Mouse (Mus musculus): ENCODE results near the gene Cdk8. TPM values are rescaled to one million over a fixed set of nuclear protein-coding genes. Genes with fewer than 3 reads are reported as not detected.

Gene Cdk8
- polyA plus RNA-seq, 1 experiment: 13.7 TPM

GRCm38 (mm10) chr5:146231655-146231996, 596 bp downstream of the Cdk8 start:
- peak overlapping the region; percentile 100 for H3K4me3 ChIP-seq (replicated peaks)
- H3K9me3 ChIP-seq: no peaks in the 10 kb centered on the region; the same call in 1 of the 2 replicates
- H3K4me1 ChIP-seq: peaks cover 44% of the 10 kb centered on the region
- H3K27me3 ChIP-seq (replicated peaks): peaks cover 2% of the 10 kb centered on the region
- TF ChIP-seq FLI1 (IDR thresholded peaks at IDR 0.05; ENCODE audit: low read length): no peak
- no peak for TF ChIP-seq GATA1 (IDR thresholded peaks at IDR 0.05; ENCODE audit: borderline replicate concordance, low read length)
- H3K36me3 ChIP-seq (replicated peaks; ENCODE audit: low read length): peaks cover 9% of the 10 kb centered on the region

- TF ChIP-seq FLI1 (IDR thresholded peaks at IDR 0.05; ENCODE audit: low read length) (no peak), GATA1 (IDR thresholded peaks at IDR 0.05; ENCODE audit: borderline replicate concordance, low read length) (no peak)
- Histone ChIP-seq H3K4me1 (peaks cover 49% of the 10 kb centered on the region), H3K27me3 (replicated peaks) (peaks cover 2% of the 10 kb centered on the region), H3K4me3 (replicated peaks) (peak overlapping the region; percentile 100), H3K9me3 (no peaks in the 10 kb centered on the region; the same call in 1 of the 2 replicates), H3K36me3 (replicated peaks; ENCODE audit: low read length) (peaks cover 14% of the 10 kb centered on the region)
Measured at GRCm38 (mm10) chr5:146232056-146232675, 1.1 kb downstream of the Cdk8 start.

GRCm38 (mm10) chr5:146232816-146233215, 1.8 kb downstream of the Cdk8 start:
- Histone ChIP-seq H3K9me3 (no peaks in the 10 kb centered on the region), H3K4me3 (replicated peaks) (peak overlapping the region; percentile 100), H3K27me3 (replicated peaks) (no peaks in the 10 kb centered on the region), H3K36me3 (replicated peaks; ENCODE audit: low read length) (peaks cover 18% of the 10 kb centered on the region), H3K4me1 (peaks cover 53% of the 10 kb centered on the region)
- no peak for TF ChIP-seq FLI1 (IDR thresholded peaks at IDR 0.05; ENCODE audit: low read length)
- TF ChIP-seq GATA1 (IDR thresholded peaks at IDR 0.05; ENCODE audit: borderline replicate concordance, low read length): no peak

- Histone ChIP-seq H3K4me1 (peaks cover 64% of the 10 kb centered on the region), H3K4me3 (replicated peaks) (no peak overlapping the region), H3K27me3 (replicated peaks) (no peaks in the 10 kb centered on the region), H3K9me3 (no peaks in the 10 kb centered on the region), H3K36me3 (replicated peaks; ENCODE audit: low read length) (peaks cover 34% of the 10 kb centered on the region)
- TF ChIP-seq GATA1 (IDR thresholded peaks at IDR 0.05; ENCODE audit: borderline replicate concordance, low read length): no peak
- no peak for TF ChIP-seq FLI1 (IDR thresholded peaks at IDR 0.05; ENCODE audit: low read length)
Measured at GRCm38 (mm10) chr5:146234336-146234735, 3.3 kb downstream of the Cdk8 start.

- H3K4me3 ChIP-seq (replicated peaks): no peak overlapping the region
- H3K27me3 ChIP-seq (replicated peaks): no peaks in the 10 kb centered on the region
- peaks cover 42% of the 10 kb centered on the region for H3K36me3 ChIP-seq (replicated peaks; ENCODE audit: low read length)
- H3K4me1 ChIP-seq: peaks cover 86% of the 10 kb centered on the region
- no peaks in the 10 kb centered on the region for H3K9me3 ChIP-seq
- TF ChIP-seq FLI1 (IDR thresholded peaks at IDR 0.05; ENCODE audit: low read length) (no peak), GATA1 (IDR thresholded peaks at IDR 0.05; ENCODE audit: borderline replicate concordance, low read length) (no peak)
Measured at GRCm38 (mm10) chr5:146238274-146238673, 7.2 kb downstream of the Cdk8 start.

- Histone ChIP-seq H3K27me3 (replicated peaks) (no peaks in the 10 kb centered on the region), H3K4me1 (peaks cover 80% of the 10 kb centered on the region), H3K36me3 (replicated peaks; ENCODE audit: low read length) (peaks cover 48% of the 10 kb centered on the region), H3K4me3 (replicated peaks) (no peak overlapping the region), H3K9me3 (no peaks in the 10 kb centered on the region)
- TF ChIP-seq FLI1 (IDR thresholded peaks at IDR 0.05; ENCODE audit: low read length) (no peak), GATA1 (IDR thresholded peaks at IDR 0.05; ENCODE audit: borderline replicate concordance, low read length) (no peak)
Measured at GRCm38 (mm10) chr5:146240771-146241170, 9.7 kb downstream of the Cdk8 start.

- Histone ChIP-seq H3K36me3 (replicated peaks; ENCODE audit: low read length) (peaks cover 47% of the 10 kb centered on the region), H3K4me1 (peaks cover 80% of the 10 kb centered on the region), H3K9me3 (no peaks in the 10 kb centered on the region), H3K27me3 (replicated peaks) (no peaks in the 10 kb centered on the region), H3K4me3 (replicated peaks) (no peak overlapping the region)
- TF ChIP-seq FLI1 (IDR thresholded peaks at IDR 0.05; ENCODE audit: low read length) (no peak), GATA1 (IDR thresholded peaks at IDR 0.05; ENCODE audit: borderline replicate concordance, low read length) (no peak)
Measured at GRCm38 (mm10) chr5:146241202-146241601, 10.2 kb downstream of the Cdk8 start.

GRCm38 (mm10) chr5:146245193-146245592, 14.2 kb downstream of the Cdk8 start:
- H3K27me3 ChIP-seq (replicated peaks): no peaks in the 10 kb centered on the region
- no peaks in the 10 kb centered on the region for H3K9me3 ChIP-seq
- TF ChIP-seq FLI1 (IDR thresholded peaks at IDR 0.05; ENCODE audit: low read length) (no peak), GATA1 (IDR thresholded peaks at IDR 0.05; ENCODE audit: borderline replicate concordance, low read length) (no peak)
- H3K36me3 ChIP-seq (replicated peaks; ENCODE audit: low read length): peaks cover 33% of the 10 kb centered on the region
- H3K4me1 ChIP-seq: peaks cover 83% of the 10 kb centered on the region
- H3K4me3 ChIP-seq (replicated peaks): no peak overlapping the region

- no peaks in the 10 kb centered on the region for H3K9me3 ChIP-seq
- H3K4me1 ChIP-seq: peaks cover 83% of the 10 kb centered on the region
- no peaks in the 10 kb centered on the region for H3K27me3 ChIP-seq (replicated peaks)
- TF ChIP-seq GATA1 (IDR thresholded peaks at IDR 0.05; ENCODE audit: borderline replicate concordance, low read length) (no peak), FLI1 (IDR thresholded peaks at IDR 0.05; ENCODE audit: low read length) (no peak)
- peaks cover 39% of the 10 kb centered on the region for H3K36me3 ChIP-seq (replicated peaks; ENCODE audit: low read length)
- no peak overlapping the region for H3K4me3 ChIP-seq (replicated peaks)
Measured at GRCm38 (mm10) chr5:146245646-146246370, 14.8 kb downstream of the Cdk8 start.

GRCm38 (mm10) chr5:146246386-146246785, 15.4 kb downstream of the Cdk8 start:
- Histone ChIP-seq H3K36me3 (replicated peaks; ENCODE audit: low read length) (peaks cover 41% of the 10 kb centered on the region), H3K4me1 (peaks cover 82% of the 10 kb centered on the region)

More at GRCm38 (mm10) chr5:146246386-146246785, 15.4 kb downstream of the Cdk8 start:
- Histone ChIP-seq H3K9me3 (no peaks in the 10 kb centered on the region), H3K4me3 (replicated peaks) (no peak overlapping the region), H3K27me3 (replicated peaks) (no peaks in the 10 kb centered on the region)
- TF ChIP-seq GATA1 (IDR thresholded peaks at IDR 0.05; ENCODE audit: borderline replicate concordance, low read length) (no peak), FLI1 (IDR thresholded peaks at IDR 0.05; ENCODE audit: low read length) (no peak)

All from megakaryocyte, embryonic 14.5 days (primary cell).